Mouse (Mus musculus) stomach, postnatal 0 days (tissue): ENCODE measurements around the gene Olfr1383.
"Not testable (repeated sequence)": the region's sequence is repeated elsewhere in the genome, so short reads cannot be mapped to it uniquely, and the experiment has no call there.

Experiments
- CTCF ChIP-seq: IDR thresholded peaks from 2 replicates; pipeline ENCODE4 v1.5.1; 2016; ENCODE audit warnings: antibody characterized with exemption, low read depth, mild to moderate bottlenecking, moderate library complexity
- EP300 ChIP-seq: optimal IDR thresholded peaks from 2 replicates; pipeline ENCODE3; 2016; ENCODE audit warnings: antibody characterized with exemption

DNA sequence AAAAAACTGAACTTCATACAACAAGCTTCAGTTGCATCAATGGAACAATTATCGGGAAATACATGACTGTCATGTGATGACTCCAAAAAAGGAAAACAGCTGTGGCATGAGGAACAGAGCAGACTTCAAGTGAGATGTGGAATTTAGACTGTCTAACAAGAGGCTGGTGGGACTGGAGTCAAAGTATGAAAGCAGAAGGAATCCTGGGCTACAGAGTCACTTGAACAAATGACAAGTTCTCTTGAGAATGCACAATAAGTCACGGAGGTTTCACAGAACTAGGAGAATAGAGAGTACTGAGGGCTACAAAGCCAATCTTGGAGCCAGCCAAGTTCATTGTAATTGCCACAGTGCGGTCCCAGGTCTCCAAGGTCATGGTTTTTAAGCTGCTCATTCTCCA lies 23.7 kb downstream of the Olfr1383 start, which contains the start of gene Olfr1381:
- not testable (repeated sequence) for TF ChIP-seq CTCF, EP300
